Mouse (Mus musculus) liver, embryonic 15.5 days (tissue): ENCODE results near the gene Hs3st2. TPM values are rescaled to one million over a fixed set of nuclear protein-coding genes. Genes with fewer than 3 reads are reported as not detected.
"Not testable (repeated sequence)": the region's sequence is repeated elsewhere in the genome, so short reads cannot be mapped to it uniquely, and the experiment has no call there.

ENCODE experiments used
- ATAC-seq: fragments of 200-750 bp; cut with Nextera tagmentation; 2 replicates; pipeline ENCODE4 v1.8.0; 2017; ENCODE audit warnings: moderate number of reproducible peaks, mild to moderate bottlenecking, moderate library complexity; ENCODE audit not compliant: insufficient read depth
- H3K27ac ChIP-seq: fragments of 300-500 bp; sonication (generic); replicated peaks from 2 replicates; pipeline ENCODE4 v1.5.1; 2015; ENCODE audit warnings: mild to moderate bottlenecking, inconsistent platforms
- H3K27me3 ChIP-seq: fragments of 300-500 bp; sonication (generic); 2 replicates; pipeline ENCODE4 v1.6.1; 2015; ENCODE audit warnings: mild to moderate bottlenecking, inconsistent platforms
- H3K36me3 ChIP-seq: fragments of 300-500 bp; sonication (generic); replicated peaks from 2 replicates; pipeline ENCODE4 v1.6.1; 2015; ENCODE audit warnings: moderate library complexity, mild to moderate bottlenecking, inconsistent platforms
- H3K4me1 ChIP-seq: fragments of 300-500 bp; sonication (generic); replicated peaks from 2 replicates; pipeline ENCODE4 v1.6.1; 2015; ENCODE audit warnings: inconsistent platforms
- H3K4me2 ChIP-seq: fragments of 300-500 bp; sonication (generic); 2 replicates; pipeline ENCODE4 v1.6.1; 2015; ENCODE audit warnings: moderate library complexity, mild to moderate bottlenecking, inconsistent platforms
- H3K4me3 ChIP-seq: fragments of 300-500 bp; sonication (generic); replicated peaks from 2 replicates; pipeline ENCODE4 v1.5.1; 2015; ENCODE audit warnings: mild to moderate bottlenecking, inconsistent platforms
- H3K9ac ChIP-seq: fragments of 300-500 bp; sonication (generic); 2 replicates; pipeline ENCODE4 v1.6.1; 2015; ENCODE audit warnings: moderate library complexity, mild to moderate bottlenecking, inconsistent platforms
- H3K9me3 ChIP-seq: fragments of 300-500 bp; sonication (generic); replicated peaks from 2 replicates; pipeline ENCODE4 v1.6.1; 2016; ENCODE audit warnings: inconsistent platforms
- WGBS: fragments of 180-500 bp; shearing (Covaris S2); methylation state at CpG from one replicate; pipeline ENCODE4 v1.1.7; 2015; ENCODE audit warnings: mixed read lengths; ENCODE audit not compliant: insufficient replicate concordance; 5-methylcytosine and 5-hydroxymethylcytosine counted together
- polyA plus RNA-seq: library from polyadenylated mRNA; unstranded; fragments of >200 nt; fragmentation: Nextera tagmentation; extraction: Ambion mirVana; gene quantifications from 2 replicates; pipeline ENCODE4 v1.2.1, GENCODE M21; 2015

Hs3st2 gene
- polyA plus RNA-seq: not detected in 2 replicates

GRCm38 (mm10) chr7:121391225-121391983, at the start of gene Hs3st2:
Gene Hs3st2 (plus strand): TSS chr7:121391859.
- H3K9ac ChIP-seq: no peak within 1 kb of the TSS
- H3K4me1 ChIP-seq: no peaks in the 10 kb centered on the region
- ATAC-seq: no peak
- 5% methylated on average over 21 of the region's 22 CpGs for WGBS
- H3K4me2 ChIP-seq: no peak within 1 kb of the TSS
- no peak within 1 kb of the TSS for H3K4me3 ChIP-seq
- H3K27me3 ChIP-seq: peaks cover 39% of the 10 kb centered on the region
- no peak within 1 kb of the TSS for H3K27ac ChIP-seq
- H3K9me3 ChIP-seq: no peaks in the 10 kb centered on the region
- no peaks in the 10 kb centered on the region for H3K36me3 ChIP-seq

- Histone ChIP-seq H3K4me3 (no peak overlapping the region), H3K4me1 (no peaks in the 10 kb centered on the region), H3K27ac (no peak overlapping the region), H3K9me3 (no peaks in the 10 kb centered on the region), H3K36me3 (no peaks in the 10 kb centered on the region), H3K27me3 (no peaks in the 10 kb centered on the region), H3K9ac (no peak overlapping the region), H3K4me2 (no peak overlapping the region)
- ATAC-seq: no peak
- 53% methylated on average over 3 of the region's 3 CpGs for WGBS
Measured at GRCm38 (mm10) chr7:121348284-121348963, 43.2 kb upstream of the Hs3st2 start.

GRCm38 (mm10) chr7:121351688-121352087, 40.0 kb upstream of the Hs3st2 start:
- Histone ChIP-seq H3K27ac (no peak overlapping the region), H3K9me3 (no peaks in the 10 kb centered on the region), H3K4me2 (no peak overlapping the region), H3K9ac (no peak overlapping the region), H3K4me1 (no peaks in the 10 kb centered on the region), H3K36me3 (no peaks in the 10 kb centered on the region), H3K4me3 (no peak overlapping the region), H3K27me3 (no peaks in the 10 kb centered on the region)
- ATAC-seq: no peak
- 52% methylated on average over 2 of the region's 2 CpGs for WGBS

GRCm38 (mm10) chr7:121361448-121361847, 30.2 kb upstream of the Hs3st2 start:
- H3K36me3 ChIP-seq, H3K27ac ChIP-seq, ATAC-seq, H3K9ac ChIP-seq, H3K4me3 ChIP-seq, H3K27me3 ChIP-seq, H3K4me1 ChIP-seq, H3K4me2 ChIP-seq, H3K9me3 ChIP-seq: not testable (repeated sequence)
- 51% methylated on average over 6 of the region's 6 CpGs for WGBS

GRCm38 (mm10) chr7:121365584-121365983, 26.1 kb upstream of the Hs3st2 start:
- Histone ChIP-seq H3K9ac (no peak overlapping the region), H3K4me1 (no peaks in the 10 kb centered on the region), H3K36me3 (no peaks in the 10 kb centered on the region), H3K27me3 (no peaks in the 10 kb centered on the region), H3K27ac (no peak overlapping the region), H3K4me2 (no peak overlapping the region), H3K9me3 (no peaks in the 10 kb centered on the region), H3K4me3 (no peak overlapping the region)
- WGBS: 55% methylated on average over 7 of the region's 7 CpGs
- no peak for ATAC-seq

- Histone ChIP-seq H3K4me1 (no peaks in the 10 kb centered on the region), H3K36me3 (no peaks in the 10 kb centered on the region), H3K27ac (no peak overlapping the region), H3K9me3 (no peaks in the 10 kb centered on the region), H3K9ac (no peak overlapping the region), H3K27me3 (no peaks in the 10 kb centered on the region), H3K4me3 (no peak overlapping the region), H3K4me2 (no peak overlapping the region)
- WGBS: 75% methylated on average over 6 of the region's 6 CpGs
- no peak for ATAC-seq
Measured at GRCm38 (mm10) chr7:121367185-121367584, 24.5 kb upstream of the Hs3st2 start.

- 58% methylated on average over 7 of the region's 7 CpGs for WGBS
- H3K4me1 ChIP-seq: no peaks in the 10 kb centered on the region
- no peaks in the 10 kb centered on the region for H3K36me3 ChIP-seq
- H3K9me3 ChIP-seq: no peaks in the 10 kb centered on the region
- no peak overlapping the region for H3K4me3 ChIP-seq
- no peak overlapping the region for H3K4me2 ChIP-seq
- H3K27me3 ChIP-seq: no peaks in the 10 kb centered on the region
- no peak overlapping the region for H3K27ac ChIP-seq
- no peak overlapping the region for H3K9ac ChIP-seq
- ATAC-seq: no peak
Measured at GRCm38 (mm10) chr7:121371990-121372389, 19.7 kb upstream of the Hs3st2 start.

- no peak overlapping the region for H3K4me3 ChIP-seq
- no peaks in the 10 kb centered on the region for H3K36me3 ChIP-seq
- no peaks in the 10 kb centered on the region for H3K27me3 ChIP-seq
- H3K27ac ChIP-seq: no peak overlapping the region
- H3K9ac ChIP-seq: no peak overlapping the region
- whole genome bisulfite sequencing: 46% methylated on average over 6 of the region's 6 CpGs
- H3K4me2 ChIP-seq: no peak overlapping the region
- no peaks in the 10 kb centered on the region for H3K9me3 ChIP-seq
- no peaks in the 10 kb centered on the region for H3K4me1 ChIP-seq
- ATAC-seq: no peak
Measured at GRCm38 (mm10) chr7:121375456-121375855, 16.2 kb upstream of the Hs3st2 start.

- Histone ChIP-seq H3K4me2 (no peak overlapping the region), H3K9ac (no peak overlapping the region), H3K4me3 (no peak overlapping the region), H3K36me3 (no peaks in the 10 kb centered on the region), H3K9me3 (no peaks in the 10 kb centered on the region), H3K27me3 (no peaks in the 10 kb centered on the region), H3K4me1 (no peaks in the 10 kb centered on the region), H3K27ac (no peak overlapping the region)
- ATAC-seq: no peak
- WGBS: 46% methylated on average over 4 of the region's 4 CpGs
Measured at GRCm38 (mm10) chr7:121378942-121379341, 12.7 kb upstream of the Hs3st2 start.

GRCm38 (mm10) chr7:121391984-121392739, 503 bp downstream of the Hs3st2 start:
- H3K4me3 ChIP-seq: no peak overlapping the region
- no peak overlapping the region for H3K4me2 ChIP-seq
- WGBS: 5% methylated on average over 72 of the region's 72 CpGs

GRCm38 (mm10) chr7:121392740-121392993, 1.0 kb downstream of the Hs3st2 start:
- H3K4me1 ChIP-seq: no peaks in the 10 kb centered on the region
- H3K9me3 ChIP-seq: no peaks in the 10 kb centered on the region
- H3K4me2 ChIP-seq: no peak overlapping the region
- ATAC-seq: no peak
- no peak overlapping the region for H3K9ac ChIP-seq
- no peak overlapping the region for H3K4me3 ChIP-seq
- WGBS: 3% methylated on average over 28 of the region's 28 CpGs
- H3K27ac ChIP-seq: no peak overlapping the region
- no peaks in the 10 kb centered on the region for H3K36me3 ChIP-seq
- H3K27me3 ChIP-seq: peaks cover 39% of the 10 kb centered on the region

More at GRCm38 (mm10) chr7:121391984-121392739, 503 bp downstream of the Hs3st2 start:
- no peaks in the 10 kb centered on the region for H3K9me3 ChIP-seq
- ATAC-seq: no peak
- H3K27me3 ChIP-seq: peaks cover 39% of the 10 kb centered on the region
- H3K36me3 ChIP-seq: no peaks in the 10 kb centered on the region
- no peak overlapping the region for H3K9ac ChIP-seq
- no peaks in the 10 kb centered on the region for H3K4me1 ChIP-seq
- no peak overlapping the region for H3K27ac ChIP-seq
